Mouse (Mus musculus) left cerebral cortex, postnatal 25 days (tissue): Measurements from ENCODE around the gene Tfdp1. TPM values are rescaled to one million over a fixed set of nuclear protein-coding genes. Genes with fewer than 3 reads are reported as not detected.
"Not testable (repeated sequence)": the region's sequence is repeated elsewhere in the genome, so short reads cannot be mapped to it uniquely, and the experiment has no call there.

ENCODE experiments used
- DNase-seq, 2 experiments: peaks; one replicate each; pipeline ENCODE4 v3.0.0; 2022; ENCODE audit warnings: low spot score in 2 of 2, mixed read lengths in 1 of 2
- intact Hi-C: fragments of 180-260 bp; cut with DNase I; formaldehyde crosslinking; loops from one replicate; pipeline ENCODE4 v1.15.1; 2025
- total RNA-seq, 2 experiments: library from RNA; stranded (reverse); gene quantifications; 2 replicates each; pipeline ENCODE4 v1.2.3; 2021

Tfdp1 gene
- total RNA-seq, result 10 to 100 TPM; 65.7 to 66.9 TPM

GRCm38 (mm10) chr8:13338255-13338860 is at the start of gene Tfdp1:
Gene Tfdp1, plus strand, starts transcription at chr8:13338751.
- intact Hi-C loops, result no loop called here
- peak; percentile 83 to 84 for DNase-seq

DNA sequence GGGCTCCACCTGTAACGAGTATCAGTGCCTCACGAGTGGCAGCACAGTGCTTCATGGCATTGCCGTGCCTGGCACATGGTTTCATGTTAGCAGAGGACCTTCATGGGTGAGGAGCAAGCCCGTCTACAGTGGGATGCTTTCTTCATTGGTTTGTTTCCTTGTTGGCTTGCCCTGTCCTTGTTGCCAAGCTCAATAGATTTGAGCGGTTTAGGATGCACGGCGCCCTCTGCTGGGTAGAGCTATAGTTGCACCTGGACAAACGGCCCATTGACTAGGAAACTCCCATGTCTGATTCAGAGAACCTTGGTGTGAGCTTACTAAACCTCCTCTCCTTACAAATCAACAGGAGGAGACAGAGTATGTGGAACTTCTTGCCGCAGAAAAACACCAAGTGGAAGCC is 46.2 kb upstream of the Tfdp1 start:
- intact Hi-C loops, result no loop called here
- peak; percentile 63 to 78 for DNase-seq

- DNase-seq, result no peak
- intact Hi-C loops, result no loop called here
These were observed 44.7 kb upstream of the Tfdp1 start for GRCm38 (mm10) chr8:13293677-13294470.

GRCm38 (mm10) chr8:13299571-13299970 is 39.0 kb upstream of the Tfdp1 start:
- intact Hi-C loops, result no loop called here
- DNase-seq, result no peak

- no peak for DNase-seq
- intact Hi-C loops, result no loop called here
These were observed 37.5 kb upstream of the Tfdp1 start for GRCm38 (mm10) chr8:13301036-13301435.

GRCm38 (mm10) chr8:13305459-13305858 is 33.1 kb upstream of the Tfdp1 start:
- DNase-seq, result peak; percentile 26 to 76
- intact Hi-C loops, result no loop called here

DNA sequence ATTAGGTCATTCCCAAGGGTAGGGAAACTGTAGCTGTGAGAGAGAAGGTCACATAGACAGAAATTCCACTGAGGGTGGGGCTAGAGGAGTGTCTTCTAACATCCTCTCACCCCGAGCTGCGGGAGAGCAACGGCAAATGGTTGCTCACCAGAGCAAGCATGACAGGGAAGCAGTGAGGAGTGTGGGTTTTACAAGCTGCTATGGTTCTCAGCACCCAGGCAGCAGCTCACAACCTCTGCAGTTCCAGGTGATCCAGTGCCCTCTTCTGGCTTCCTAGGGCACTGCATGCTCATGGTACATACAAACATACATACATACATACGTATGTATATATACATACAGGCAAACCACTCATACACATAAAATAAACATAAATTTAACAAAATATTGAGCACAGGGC is 32.7 kb upstream of the Tfdp1 start:
- DNase-seq, result no peak
- intact Hi-C loops, result no loop called here

DNA sequence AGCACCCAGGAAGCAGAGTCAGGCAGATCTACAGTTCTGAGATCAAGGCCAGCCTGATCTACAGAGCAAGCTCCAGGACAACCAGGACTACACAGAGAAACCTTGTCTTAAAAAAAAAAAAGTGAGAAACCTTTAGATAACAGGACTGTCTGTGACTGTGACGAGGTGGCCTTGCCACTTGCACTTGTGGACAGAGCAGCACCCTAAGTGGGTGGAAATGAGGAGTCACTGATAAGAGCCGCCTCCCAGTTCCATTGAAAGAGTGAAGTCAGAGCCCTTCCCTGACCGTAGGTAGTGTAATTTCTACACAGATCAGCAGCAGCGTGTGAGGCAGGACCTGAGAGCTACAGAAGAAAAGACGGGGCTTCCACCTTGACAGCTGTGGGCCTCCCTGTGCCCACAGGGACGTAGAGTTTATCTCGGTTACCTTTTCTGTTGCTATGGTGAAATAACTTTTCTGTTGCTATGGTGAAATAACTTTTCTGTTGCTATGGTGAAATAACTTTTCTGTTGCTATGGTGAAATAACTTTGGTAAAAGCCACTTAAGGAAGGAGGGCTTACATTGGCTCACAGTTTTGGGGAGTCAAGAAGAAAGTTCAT is 32.1 kb upstream of the Tfdp1 start:
- intact Hi-C loops, result no loop called here
- DNase-seq, result no peak

DNA sequence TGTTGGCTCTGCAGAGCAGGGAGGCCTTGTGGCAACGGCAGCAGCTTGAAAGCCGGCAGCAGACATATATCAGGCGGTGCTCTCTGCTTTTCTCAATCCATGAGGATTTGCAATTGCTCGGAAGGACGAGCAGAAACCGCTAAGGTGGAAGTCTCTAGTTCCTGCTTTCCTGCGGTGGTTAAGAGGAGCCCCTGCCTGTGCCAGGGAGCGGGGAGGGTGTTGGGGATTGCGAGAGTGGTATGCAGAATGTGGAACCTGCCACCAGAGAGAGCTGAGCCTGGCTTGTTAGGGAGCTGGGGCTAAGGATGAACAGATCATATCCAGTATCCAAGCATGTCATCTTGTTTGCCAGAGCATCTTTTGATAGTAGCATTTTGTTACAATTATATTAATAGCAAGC is 31.6 kb upstream of the Tfdp1 start:
- DNase-seq, result no peak
- intact Hi-C loops, result no loop called here

- no peak for DNase-seq
- intact Hi-C loops, result no loop called here
These were observed 23.6 kb upstream of the Tfdp1 start for GRCm38 (mm10) chr8:13314922-13315321.

GRCm38 (mm10) chr8:13316671-13317070 is 21.9 kb upstream of the Tfdp1 start:
- intact Hi-C loops, result no loop called here
- DNase-seq, result no peak

- intact Hi-C loops, result no loop called here
- no peak for DNase-seq
These were observed 12.0 kb upstream of the Tfdp1 start for GRCm38 (mm10) chr8:13326598-13326997.

- intact Hi-C loops, result no loop called here
- no peak for DNase-seq
These were observed 3.9 kb upstream of the Tfdp1 start for GRCm38 (mm10) chr8:13334671-13335070.

DNA sequence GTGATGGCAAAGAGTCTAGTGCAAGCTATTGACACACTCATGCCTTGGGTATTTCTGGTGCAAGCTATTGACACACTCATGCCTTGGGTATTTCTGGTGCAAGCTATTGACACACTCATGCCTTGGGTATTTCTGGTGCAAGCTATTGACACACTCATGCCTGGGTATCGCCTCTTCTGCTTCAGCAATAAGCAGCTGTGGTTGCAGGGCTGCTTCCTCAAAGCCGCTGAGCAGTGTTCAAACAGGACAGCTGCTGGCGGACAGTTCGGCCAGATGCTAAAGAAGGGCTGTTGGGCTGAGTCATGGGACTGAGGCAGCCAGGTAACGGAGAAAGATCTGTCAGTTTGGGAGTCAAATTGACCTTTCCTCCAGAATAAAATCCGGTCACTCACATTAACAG is 1.3 kb upstream of the Tfdp1 start:
- intact Hi-C loops, DNase-seq: not testable (repeated sequence)

GRCm38 (mm10) chr8:13337678-13338077 is 873 bp upstream of the Tfdp1 start:
- intact Hi-C loops, result no loop called here
- DNase-seq, result no peak

DNA sequence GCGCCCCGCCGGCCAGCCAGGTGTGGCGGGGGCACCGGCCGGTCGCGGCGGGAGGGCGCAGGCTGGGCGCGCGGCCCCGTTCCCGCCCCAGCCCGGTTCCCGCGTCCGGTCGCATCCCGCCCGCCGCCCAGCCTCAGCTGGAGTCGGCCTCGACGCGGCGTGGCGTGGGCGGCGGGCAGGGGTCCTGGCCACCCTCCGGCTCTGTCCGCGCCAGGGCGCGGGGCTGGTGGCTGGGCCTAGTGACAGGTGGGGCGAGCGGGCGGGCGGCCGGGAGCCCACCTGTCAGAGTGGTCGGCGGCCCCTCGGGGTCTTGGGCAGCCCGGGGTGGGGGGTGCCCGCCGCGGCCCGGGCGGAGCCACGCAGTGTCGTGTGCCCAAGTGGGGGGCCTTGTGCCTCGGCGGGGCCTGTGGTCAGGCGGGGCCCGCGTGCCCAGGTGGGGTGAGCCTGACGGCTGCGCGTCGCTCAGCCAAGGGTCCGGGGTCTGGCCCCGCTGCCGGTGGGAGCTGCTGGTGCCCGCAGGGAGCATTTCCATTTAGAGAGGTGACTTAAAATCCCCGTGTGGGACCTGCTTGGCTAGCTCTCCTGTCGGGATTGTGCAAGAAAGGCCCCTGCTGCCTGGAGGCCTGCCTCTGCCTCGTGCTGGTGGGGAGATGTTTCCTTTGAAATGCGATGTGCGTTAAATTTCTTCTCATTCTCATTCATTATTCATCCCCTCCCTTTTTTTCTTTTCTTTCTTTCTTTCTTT is 522 bp downstream of the Tfdp1 start:
- intact Hi-C loops, result no loop called here
- peak in 1 of 2 experiments; percentile 21 for DNase-seq

DNA sequence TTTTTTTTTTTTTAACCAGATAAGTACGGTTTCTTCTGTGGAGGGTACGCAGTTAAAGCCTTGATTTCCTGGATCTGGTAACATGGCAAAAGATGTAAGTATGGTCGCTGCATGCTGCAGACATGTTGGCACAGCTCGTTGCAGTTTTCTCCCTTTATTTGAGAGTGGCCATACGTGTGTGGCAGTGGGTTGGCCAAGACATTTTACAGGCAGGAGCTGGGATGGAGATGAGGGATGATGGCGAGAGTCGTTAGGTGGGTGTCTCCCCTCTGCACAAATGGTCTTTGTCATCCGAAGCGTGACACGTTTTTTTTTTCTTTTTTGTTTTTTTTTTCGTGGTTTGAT is 1.1 kb downstream of the Tfdp1 start:
- DNase-seq, result no peak
- intact Hi-C loops, result no loop called here

DNA sequence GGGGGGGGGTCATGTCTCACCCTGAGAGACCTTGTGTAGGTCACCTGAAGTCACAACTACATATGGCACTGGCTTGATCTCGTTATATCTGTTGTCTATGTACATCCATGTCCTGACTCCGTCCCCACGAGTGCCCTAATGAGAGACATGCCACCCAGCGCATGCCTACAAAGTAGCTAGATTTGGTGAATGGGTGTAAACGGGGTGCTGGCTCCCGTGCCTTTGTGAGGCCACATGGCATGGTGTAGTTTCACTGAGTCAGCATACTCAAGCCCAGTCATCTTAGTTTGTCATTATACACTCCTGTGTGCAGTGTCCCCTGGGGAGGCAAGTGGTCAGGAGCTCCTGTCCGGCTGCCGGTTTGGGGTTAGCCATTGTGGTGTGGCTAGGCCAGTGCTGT is 2.1 kb downstream of the Tfdp1 start:
- intact Hi-C loops, result no loop called here
- DNase-seq, result no peak

- no peak for DNase-seq
- intact Hi-C loops, result no loop called here
These were observed 3.8 kb downstream of the Tfdp1 start for GRCm38 (mm10) chr8:13342340-13342739.

DNA sequence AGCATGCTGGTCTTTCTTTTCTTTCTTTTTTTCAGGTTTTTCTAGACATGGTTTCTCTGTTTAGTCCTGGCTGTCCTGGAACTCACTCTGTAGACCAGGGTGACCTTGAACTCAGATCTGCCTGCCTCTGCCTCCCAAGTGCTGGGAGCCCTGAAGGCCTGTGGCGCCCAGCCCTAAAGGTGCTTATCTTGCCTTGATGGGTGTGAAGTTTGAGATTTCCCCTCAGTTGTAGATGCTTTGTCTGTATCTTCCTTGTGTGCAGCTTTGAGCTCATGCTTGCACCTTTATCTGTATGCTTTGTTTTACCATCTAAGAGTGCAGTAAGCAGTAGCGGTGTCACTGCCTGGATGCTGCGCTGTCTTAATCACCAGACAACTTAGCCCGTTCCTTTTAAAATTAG is 4.6 kb downstream of the Tfdp1 start:
- intact Hi-C loops, result no loop called here
- DNase-seq, result no peak
